Mouse (Mus musculus) ES-E14 (cell line): ENCODE measurements around the gene Adh1. TPM values are rescaled to one million over a fixed set of nuclear protein-coding genes. Genes with fewer than 3 reads are reported as not detected.

ENCODE experiments used
- DNase-seq: peaks from one replicate; pipeline ENCODE4 v3.0.0-alpha.2; 2013; ENCODE audit warnings: low read depth, low spot score
- H3K27ac ChIP-seq: 2 replicates; pipeline ENCODE4 v1.5.1; 2012; ENCODE audit warnings: low read depth, mild to moderate bottlenecking, low read length, moderate library complexity, mixed read lengths; ENCODE audit not compliant: poor library complexity, insufficient read depth, severe bottlenecking
- H3K36me3 ChIP-seq: 2 replicates; pipeline ENCODE4 v1.6.1; 2012; ENCODE audit warnings: mild to moderate bottlenecking, low read length, moderate library complexity, mixed read lengths; ENCODE audit not compliant: control insufficient read depth, poor library complexity, insufficient read depth, severe bottlenecking
- H3K4me1 ChIP-seq, 2 experiments: fragments of 150-350 bp in 1 of 2; sonication (generic) in 1 of 2; 2 replicates each; pipeline ENCODE4 v1.6.1; 2012; ENCODE audit warnings: low read length in 2 of 2, mild to moderate bottlenecking in 1 of 2, mixed read lengths in 1 of 2; ENCODE audit not compliant: control insufficient read depth in 2 of 2, insufficient read depth in 2 of 2, poor library complexity in 1 of 2
- H3K4me3 ChIP-seq, 2 experiments: fragments of 150-350 bp in 1 of 2; sonication (generic) in 1 of 2; 2 replicates each; pipeline ENCODE4 v1.5.1; 2012; ENCODE audit warnings: low read length in 2 of 2, low read depth in 1 of 2, mild to moderate bottlenecking in 1 of 2, mixed read lengths in 1 of 2; ENCODE audit not compliant: insufficient read depth in 1 of 2, poor library complexity in 1 of 2, severe bottlenecking in 1 of 2
- H3K9ac ChIP-seq: 2 replicates; pipeline ENCODE4 v1.6.1; 2012; ENCODE audit warnings: low read depth, mild to moderate bottlenecking, low read length, mixed read lengths; ENCODE audit not compliant: poor library complexity, insufficient read depth, severe bottlenecking
- H3K9me3 ChIP-seq: fragments of 150-350 bp; sonication (generic); 2 replicates; pipeline ENCODE4 v1.6.1; 2012; ENCODE audit warnings: low read depth, mild to moderate bottlenecking, low read length; ENCODE audit not compliant: control insufficient read depth, insufficient read depth
- CHD2 ChIP-seq: IDR thresholded peaks from 2 replicates; pipeline ENCODE4 v1.6.1; 2014; ENCODE audit warnings: mild to moderate bottlenecking, low read depth, low read length, inconsistent platforms
- HCFC1 ChIP-seq: IDR thresholded peaks from 2 replicates; pipeline ENCODE4 v1.6.1; 2012; ENCODE audit warnings: low read length, inconsistent platforms, borderline replicate concordance; ENCODE audit not compliant: insufficient read depth
- MAFK ChIP-seq: IDR thresholded peaks from 2 replicates; pipeline ENCODE4 v1.6.1; 2014; ENCODE audit warnings: mild to moderate bottlenecking, low read depth, low read length, inconsistent platforms; ENCODE audit not compliant: insufficient read depth
- ZC3H11A ChIP-seq: IDR thresholded peaks from 2 replicates; pipeline ENCODE4 v1.6.1; 2012; ENCODE audit warnings: low read depth, mild to moderate bottlenecking, inconsistent platforms, low read length, borderline replicate concordance
- ZNF384 ChIP-seq: IDR thresholded peaks from 2 replicates; pipeline ENCODE4 v1.6.1; 2012; ENCODE audit warnings: low read depth, low read length, inconsistent platforms
- in situ Hi-C, 2 experiments: fragments of 600-800 bp; cut with MboI; formaldehyde crosslinking; loops; one replicate each; pipeline ENCODE4 v1.15.1; 2025; ENCODE audit warnings: low sequenced_read_pairs in 2 of 2, inconsistent platforms in 1 of 2; ENCODE audit not compliant: unreplicated experiment in 2 of 2
- total RNA-seq: library from RNA; depleted of rRNA; stranded (reverse); fragments of 300-350 nt; gene quantifications from 2 replicates; pipeline ENCODE4 v1.2.3, GENCODE M21; 2012

The Adh1 gene
- total RNA-seq, 1 experiment: 0.36 TPM

- Histone ChIP-seq H3K27ac (no peak overlapping the region), H3K9me3 (no peaks in the 10 kb centered on the region), H3K9ac (no peak overlapping the region), H3K4me1 (no peaks in the 10 kb centered on the region), H3K36me3 (no peaks in the 10 kb centered on the region), H3K4me3 (no peak overlapping the region)
- TF ChIP-seq CHD2 (no peak), HCFC1 (no peak), ZNF384 (no peak), MAFK (no peak), ZC3H11A (no peak)
- no peak for DNase-seq
- in situ Hi-C loops: no loop called here
Measured at GRCm38 (mm10) chr3:138238046-138238445, 22.7 kb upstream of the Adh1 start.

GRCm38 (mm10) chr3:138239461-138239860, 21.3 kb upstream of the Adh1 start:
- Histone ChIP-seq H3K36me3 (no peaks in the 10 kb centered on the region), H3K27ac (no peak overlapping the region), H3K9me3 (no peaks in the 10 kb centered on the region), H3K9ac (no peak overlapping the region), H3K4me3 (no peak overlapping the region), H3K4me1 (no peaks in the 10 kb centered on the region)
- in situ Hi-C loops: no loop called here
- DNase-seq: no peak
- TF ChIP-seq HCFC1: no peak
- no peak for TF ChIP-seq CHD2
- TF ChIP-seq ZC3H11A: no peak
- TF ChIP-seq ZNF384: no peak
- TF ChIP-seq MAFK: no peak

- in situ Hi-C loops: no loop called here
- no peaks in the 10 kb centered on the region for H3K4me1 ChIP-seq
- DNase-seq: no peak
Measured at GRCm38 (mm10) chr3:138240411-138240810, 20.4 kb upstream of the Adh1 start.

GRCm38 (mm10) chr3:138240942-138241341, 19.8 kb upstream of the Adh1 start:
- no peak for TF ChIP-seq HCFC1
- no peak for TF ChIP-seq ZNF384
- no peak for TF ChIP-seq ZC3H11A
- no peak for TF ChIP-seq MAFK
- TF ChIP-seq CHD2: no peak
- Histone ChIP-seq H3K36me3 (no peaks in the 10 kb centered on the region), H3K9me3 (no peaks in the 10 kb centered on the region), H3K4me1 (no peaks in the 10 kb centered on the region), H3K9ac (no peak overlapping the region), H3K4me3 (no peak overlapping the region), H3K27ac (no peak overlapping the region)
- no peak for DNase-seq
- in situ Hi-C loops: no loop called here

More at GRCm38 (mm10) chr3:138240411-138240810, 20.4 kb upstream of the Adh1 start:
- H3K36me3 ChIP-seq: no peaks in the 10 kb centered on the region
- TF ChIP-seq MAFK (no peak), ZC3H11A (no peak), ZNF384 (no peak), HCFC1 (no peak), CHD2 (no peak)
- H3K4me3 ChIP-seq: no peak overlapping the region
- no peak overlapping the region for H3K27ac ChIP-seq
- no peaks in the 10 kb centered on the region for H3K9me3 ChIP-seq
- H3K9ac ChIP-seq: no peak overlapping the region

- H3K36me3 ChIP-seq: no peaks in the 10 kb centered on the region
- no peak for DNase-seq
- no peak overlapping the region for H3K4me3 ChIP-seq
- H3K27ac ChIP-seq: no peak overlapping the region
- in situ Hi-C loops: no loop called here
- H3K9ac ChIP-seq: no peak overlapping the region
- H3K9me3 ChIP-seq: no peaks in the 10 kb centered on the region
- no peak for TF ChIP-seq ZC3H11A
- TF ChIP-seq HCFC1: no peak
- TF ChIP-seq ZNF384: no peak
- TF ChIP-seq MAFK: no peak
- no peak for TF ChIP-seq CHD2
- H3K4me1 ChIP-seq: no peaks in the 10 kb centered on the region
Measured at GRCm38 (mm10) chr3:138241371-138241770, 19.4 kb upstream of the Adh1 start.
